Mouse (Mus musculus): ENCODE measurements at regions not wholly inside any gene's neighbourhood (a gene's known extent, or its start where the extent isn't known, plus 50 kb on each side); places are given as distances from the start of the nearest gene placed in this dataset.

DNA sequence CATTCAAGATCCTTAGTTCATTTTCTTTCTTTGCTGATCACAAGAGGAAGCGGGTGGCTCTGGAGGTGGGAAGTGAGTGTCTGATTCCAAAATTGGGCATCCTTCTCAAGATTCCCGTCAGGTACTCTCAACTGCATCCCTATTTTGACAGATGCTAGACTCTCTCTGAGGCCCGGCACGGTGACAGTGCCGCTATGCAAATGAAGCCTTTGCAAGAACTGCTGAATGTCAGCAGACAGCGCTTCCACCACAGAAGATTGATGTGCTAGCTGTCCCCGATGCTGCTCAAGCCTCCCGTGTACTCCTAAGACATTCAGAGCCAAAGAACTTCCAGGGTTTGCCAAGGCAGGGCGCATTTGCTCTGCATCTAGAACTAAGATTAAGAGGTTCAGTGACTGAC, 50.9 kb upstream of the Cpne4 start:
- no peak for ATAC-seq (ENCODE audit: low FRiP score)
- no peak overlapping the region for H3K27ac ChIP-seq (ENCODE audit: low read depth, low read length)
- H3K9me3 ChIP-seq (ENCODE audit: control insufficient read depth, low read length), result no peaks in the 10 kb centered on the region
- H3K27me3 ChIP-seq (ENCODE audit: control insufficient read depth, insufficient read depth, low read length), result no peaks in the 10 kb centered on the region
- DNase-seq (ENCODE audit: low spot score, missing footprints), result no peak
- no peak overlapping the region for H3K9ac ChIP-seq (ENCODE audit: low read length)
- no peak overlapping the region for H3K4me3 ChIP-seq (ENCODE audit: low read depth, low read length)
- no peaks in the 10 kb centered on the region for H3K36me3 ChIP-seq (ENCODE audit: control insufficient read depth, insufficient read depth, low read length)
- H3K4me1 ChIP-seq (ENCODE audit: control insufficient read depth, insufficient read depth, low read length), result no peaks in the 10 kb centered on the region
- no peak overlapping the region for H3K4me2 ChIP-seq
- 81% methylated on average over 9 of the region's 9 CpGs for WGBS

DNA sequence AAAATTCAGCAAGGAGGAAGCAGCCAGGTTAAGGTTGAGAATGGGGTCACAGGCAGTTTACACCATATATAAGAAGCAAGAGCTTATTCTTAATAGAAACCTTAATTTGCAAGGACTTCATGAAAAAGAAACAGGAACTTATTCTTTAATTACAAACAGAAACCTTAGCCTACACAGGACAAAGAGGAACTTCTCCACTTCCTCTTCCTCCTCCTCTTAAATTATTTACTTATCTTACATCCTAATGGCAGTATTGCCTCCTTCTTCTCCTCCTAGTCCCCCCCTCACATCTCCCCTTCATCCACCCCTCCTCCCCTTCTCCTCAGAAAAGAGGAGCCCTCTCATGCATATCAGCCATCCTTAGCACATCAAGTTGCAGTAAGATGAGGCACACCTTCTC, 56.4 kb upstream of the Cpne4 start:
- Histone ChIP-seq H3K36me3 (ENCODE audit: control insufficient read depth, insufficient read depth, low read length) (no peaks in the 10 kb centered on the region), H3K9me3 (ENCODE audit: control insufficient read depth, low read length) (no peaks in the 10 kb centered on the region), H3K4me3 (ENCODE audit: low read depth, low read length) (no peak overlapping the region), H3K4me2 (no peak overlapping the region), H3K27me3 (ENCODE audit: control insufficient read depth, insufficient read depth, low read length) (no peaks in the 10 kb centered on the region), H3K27ac (ENCODE audit: low read depth, low read length) (no peak overlapping the region), H3K4me1 (ENCODE audit: control insufficient read depth, insufficient read depth, low read length) (no peaks in the 10 kb centered on the region), H3K9ac (ENCODE audit: low read length) (no peak overlapping the region)
- ATAC-seq (ENCODE audit: low FRiP score), result no peak
- no peak for DNase-seq (ENCODE audit: low spot score, missing footprints)

DNA sequence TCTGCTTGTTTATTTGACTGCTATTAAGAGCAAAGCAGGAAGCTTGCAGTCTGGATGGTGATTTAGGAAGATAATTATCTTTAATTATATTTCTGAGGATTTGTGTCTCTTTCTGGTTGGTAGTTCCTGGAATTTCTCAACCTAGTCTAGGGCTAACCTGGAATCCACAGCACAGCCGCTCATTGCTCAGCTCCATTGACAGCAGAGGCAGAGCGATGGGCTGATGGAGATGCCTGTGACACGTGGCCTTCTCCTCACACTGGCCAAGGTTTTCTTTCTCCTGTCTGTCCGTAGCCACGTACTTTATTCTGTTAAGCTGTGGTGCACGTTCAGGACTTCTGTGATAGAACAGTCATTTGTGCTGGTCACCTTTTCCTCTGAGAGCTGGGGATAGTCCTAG, 57.7 kb upstream of the Cpne4 start:
- Histone ChIP-seq H3K9ac (ENCODE audit: low read length) (no peak overlapping the region), H3K4me3 (ENCODE audit: low read depth, low read length) (no peak overlapping the region), H3K9me3 (ENCODE audit: control insufficient read depth, low read length) (no peaks in the 10 kb centered on the region), H3K27ac (ENCODE audit: low read depth, low read length) (no peak overlapping the region), H3K27me3 (ENCODE audit: control insufficient read depth, insufficient read depth, low read length) (no peaks in the 10 kb centered on the region), H3K4me1 (ENCODE audit: control insufficient read depth, insufficient read depth, low read length) (no peaks in the 10 kb centered on the region), H3K4me2 (no peak overlapping the region), H3K36me3 (ENCODE audit: control insufficient read depth, insufficient read depth, low read length) (no peaks in the 10 kb centered on the region)
- no peak for ATAC-seq (ENCODE audit: low FRiP score)
- WGBS, result 87% methylated on average over 6 of the region's 6 CpGs
- no peak for DNase-seq (ENCODE audit: low spot score, missing footprints)

DNA sequence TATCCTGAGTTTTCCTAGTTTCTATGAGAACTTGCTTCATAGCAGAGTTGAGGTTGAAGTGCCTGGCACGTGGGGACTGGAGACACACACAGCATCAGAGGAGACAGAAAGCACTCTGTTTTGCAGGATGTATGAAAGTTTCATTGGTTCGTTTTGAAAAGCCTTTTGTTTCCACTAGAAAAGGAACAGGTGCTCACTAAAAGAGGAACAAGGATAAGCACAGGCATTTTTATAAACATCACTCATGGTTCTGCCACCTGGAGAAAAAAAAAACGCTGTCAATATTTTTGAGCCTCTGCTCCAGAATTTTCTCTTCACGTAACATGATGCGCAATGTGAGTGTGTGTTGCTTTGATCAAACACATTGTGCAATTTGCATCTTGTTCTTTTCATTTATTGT, 64.6 kb upstream of the Cpne4 start:
- Histone ChIP-seq H3K9ac (ENCODE audit: low read length) (no peak overlapping the region), H3K36me3 (ENCODE audit: control insufficient read depth, insufficient read depth, low read length) (no peaks in the 10 kb centered on the region), H3K27ac (ENCODE audit: low read depth, low read length) (no peak overlapping the region), H3K27me3 (ENCODE audit: control insufficient read depth, insufficient read depth, low read length) (no peaks in the 10 kb centered on the region), H3K4me1 (ENCODE audit: control insufficient read depth, insufficient read depth, low read length) (no peaks in the 10 kb centered on the region), H3K4me3 (ENCODE audit: low read depth, low read length) (no peak overlapping the region), H3K4me2 (no peak overlapping the region), H3K9me3 (ENCODE audit: control insufficient read depth, low read length) (no peaks in the 10 kb centered on the region)
- no peak for ATAC-seq (ENCODE audit: low FRiP score)
- no peak for DNase-seq (ENCODE audit: low spot score, missing footprints)
- 82% methylated on average over 5 of the region's 5 CpGs for WGBS

DNA sequence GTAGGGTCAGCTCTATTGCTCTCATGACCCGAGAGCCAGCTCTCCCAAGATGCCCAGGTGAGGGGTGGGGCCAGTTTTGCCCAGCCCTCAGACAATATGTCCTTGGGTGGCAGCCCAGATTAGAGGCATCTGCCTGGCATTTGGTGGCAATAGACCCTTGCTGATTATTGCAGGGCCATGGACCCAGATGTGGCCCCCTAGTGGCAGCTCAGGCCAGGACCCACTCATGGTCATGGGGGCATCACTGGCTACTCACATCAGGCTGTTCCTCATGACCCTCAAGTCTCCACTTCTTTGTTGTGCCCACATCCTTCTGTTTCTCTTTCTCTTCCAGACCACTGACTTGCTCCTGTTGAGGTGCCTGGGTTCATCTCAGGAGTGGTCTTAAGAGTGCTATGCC, 66.4 kb upstream of the Cpne4 start:
- Histone ChIP-seq H3K4me3 (ENCODE audit: low read depth, low read length) (no peak overlapping the region), H3K27me3 (ENCODE audit: control insufficient read depth, insufficient read depth, low read length) (no peaks in the 10 kb centered on the region), H3K4me2 (no peak overlapping the region), H3K9ac (ENCODE audit: low read length) (no peak overlapping the region), H3K27ac (ENCODE audit: low read depth, low read length) (no peak overlapping the region), H3K36me3 (ENCODE audit: control insufficient read depth, insufficient read depth, low read length) (no peaks in the 10 kb centered on the region), H3K9me3 (ENCODE audit: control insufficient read depth, low read length) (no peaks in the 10 kb centered on the region), H3K4me1 (ENCODE audit: control insufficient read depth, insufficient read depth, low read length) (no peaks in the 10 kb centered on the region)
- WGBS, result 65% methylated on average over 1 of the region's 1 CpGs
- DNase-seq (ENCODE audit: low spot score, missing footprints) (no peak), ATAC-seq (ENCODE audit: low FRiP score) (no peak)

DNA sequence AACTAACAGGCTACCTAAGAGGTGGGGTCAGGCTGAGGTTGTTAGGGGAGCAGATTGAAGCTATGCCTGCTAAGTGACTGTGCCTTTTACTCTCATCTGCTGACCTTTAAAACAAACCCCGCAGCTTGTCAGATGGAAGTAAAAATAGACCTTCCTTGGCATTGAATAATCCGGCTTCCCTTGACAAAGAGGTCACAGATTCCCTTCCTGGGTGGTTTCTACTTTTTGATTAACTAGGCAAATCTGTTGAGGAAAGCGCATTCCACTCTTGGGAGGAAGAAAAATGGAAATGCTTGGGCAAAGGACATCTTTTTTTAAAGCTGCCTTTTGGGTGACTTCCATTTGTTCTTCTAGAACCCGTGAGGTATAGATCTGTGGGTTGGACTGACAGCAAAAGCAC, 72.3 kb upstream of the Cpne4 start:
- H3K27ac ChIP-seq (ENCODE audit: low read depth, low read length), result no peak overlapping the region
- no peak overlapping the region for H3K9ac ChIP-seq (ENCODE audit: low read length)
- ATAC-seq (ENCODE audit: low FRiP score), result no peak
- no peaks in the 10 kb centered on the region for H3K4me1 ChIP-seq (ENCODE audit: control insufficient read depth, insufficient read depth, low read length)
- H3K27me3 ChIP-seq (ENCODE audit: control insufficient read depth, insufficient read depth, low read length), result no peaks in the 10 kb centered on the region
- no peak overlapping the region for H3K4me2 ChIP-seq
- H3K4me3 ChIP-seq (ENCODE audit: low read depth, low read length), result no peak overlapping the region
- no peaks in the 10 kb centered on the region for H3K36me3 ChIP-seq (ENCODE audit: control insufficient read depth, insufficient read depth, low read length)
- no peak for DNase-seq (ENCODE audit: low spot score, missing footprints)
- WGBS, result 78% methylated on average over 4 of the region's 4 CpGs
- H3K9me3 ChIP-seq (ENCODE audit: control insufficient read depth, low read length), result no peaks in the 10 kb centered on the region

DNA sequence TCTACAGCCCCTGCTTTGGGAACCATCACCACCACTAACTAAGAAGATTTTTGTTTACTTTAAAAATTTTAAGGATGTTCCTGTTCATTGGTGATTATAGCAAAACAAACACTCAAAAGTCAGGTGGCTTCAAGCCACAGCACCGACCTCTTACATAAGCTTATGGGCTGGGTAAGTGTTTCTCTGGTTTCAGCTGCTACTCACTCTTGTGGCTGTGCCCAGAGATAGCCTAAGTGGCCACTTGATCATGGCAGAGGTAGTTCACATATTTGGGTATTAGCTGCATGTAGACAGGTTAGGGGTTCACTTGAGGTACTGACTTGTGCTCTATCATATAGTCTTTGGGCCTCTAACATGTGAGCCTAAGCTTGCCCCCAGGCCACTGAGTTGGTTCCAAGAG, 79.8 kb upstream of the Cpne4 start:
- no peak overlapping the region for H3K27ac ChIP-seq (ENCODE audit: low read depth, low read length)
- no peak overlapping the region for H3K4me3 ChIP-seq (ENCODE audit: low read depth, low read length)
- no peaks in the 10 kb centered on the region for H3K27me3 ChIP-seq (ENCODE audit: control insufficient read depth, insufficient read depth, low read length)
- H3K9ac ChIP-seq (ENCODE audit: low read length), result no peak overlapping the region
- DNase-seq (ENCODE audit: low spot score, missing footprints) (no peak), ATAC-seq (ENCODE audit: low FRiP score) (no peak)
- WGBS, result 86% methylated on average over 1 of the region's 1 CpGs
- H3K4me1 ChIP-seq (ENCODE audit: control insufficient read depth, insufficient read depth, low read length), result no peaks in the 10 kb centered on the region
- no peaks in the 10 kb centered on the region for H3K9me3 ChIP-seq (ENCODE audit: control insufficient read depth, low read length)
- no peaks in the 10 kb centered on the region for H3K36me3 ChIP-seq (ENCODE audit: control insufficient read depth, insufficient read depth, low read length)
- H3K4me2 ChIP-seq, result no peak overlapping the region

DNA sequence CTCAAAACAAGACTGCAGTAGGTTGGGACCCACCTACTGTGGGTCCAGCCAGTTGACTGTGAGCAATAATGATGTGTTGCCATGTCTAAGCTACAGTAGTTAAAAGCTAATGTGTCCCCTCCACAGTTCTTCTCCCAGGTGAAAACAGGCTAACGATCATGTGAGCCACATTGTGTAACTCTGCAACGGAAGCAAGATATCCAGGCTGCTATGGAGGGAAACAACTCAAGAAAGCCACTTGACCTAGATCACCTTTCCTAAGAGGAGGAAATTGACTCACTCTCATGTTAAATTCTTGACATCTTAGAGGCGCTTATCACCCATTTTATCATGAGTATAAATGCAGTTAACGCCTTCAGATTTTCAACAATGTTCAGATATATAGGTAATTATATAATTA, 83.4 kb upstream of the Cpne4 start:
- ATAC-seq (ENCODE audit: low FRiP score) (no peak), DNase-seq (ENCODE audit: low spot score, missing footprints) (no peak)
- Histone ChIP-seq H3K4me1 (ENCODE audit: control insufficient read depth, insufficient read depth, low read length) (no peaks in the 10 kb centered on the region), H3K27ac (ENCODE audit: low read depth, low read length) (no peak overlapping the region), H3K36me3 (ENCODE audit: control insufficient read depth, insufficient read depth, low read length) (no peaks in the 10 kb centered on the region), H3K27me3 (ENCODE audit: control insufficient read depth, insufficient read depth, low read length) (no peaks in the 10 kb centered on the region), H3K9ac (ENCODE audit: low read length) (no peak overlapping the region), H3K4me3 (ENCODE audit: low read depth, low read length) (no peak overlapping the region), H3K4me2 (no peak overlapping the region), H3K9me3 (ENCODE audit: control insufficient read depth, low read length) (no peaks in the 10 kb centered on the region)
- 86% methylated on average over 4 of the region's 4 CpGs for WGBS

DNA sequence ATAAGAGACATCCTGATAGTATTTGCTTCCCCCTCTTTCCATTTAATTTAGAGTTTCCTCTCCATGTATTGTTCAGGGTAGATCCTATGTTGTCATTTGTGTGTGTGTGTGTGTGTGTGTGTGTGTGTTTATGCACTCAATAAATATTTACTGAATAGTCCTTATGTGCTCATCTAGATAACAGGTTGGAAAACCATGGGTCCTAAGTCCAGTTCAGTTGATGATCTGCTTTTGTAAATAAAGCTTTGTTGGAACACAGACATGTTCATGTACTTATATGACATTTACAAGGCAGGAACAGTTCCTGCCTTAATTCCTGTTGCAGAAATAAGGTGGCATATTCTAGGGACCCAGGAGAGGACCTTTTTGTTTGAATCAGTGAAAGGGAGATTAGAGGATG, 87.0 kb upstream of the Cpne4 start:
- no peaks in the 10 kb centered on the region for H3K4me1 ChIP-seq (ENCODE audit: control insufficient read depth, insufficient read depth, low read length)
- no peak for DNase-seq (ENCODE audit: low spot score, missing footprints)
- no peak overlapping the region for H3K4me3 ChIP-seq (ENCODE audit: low read depth, low read length)

DNA sequence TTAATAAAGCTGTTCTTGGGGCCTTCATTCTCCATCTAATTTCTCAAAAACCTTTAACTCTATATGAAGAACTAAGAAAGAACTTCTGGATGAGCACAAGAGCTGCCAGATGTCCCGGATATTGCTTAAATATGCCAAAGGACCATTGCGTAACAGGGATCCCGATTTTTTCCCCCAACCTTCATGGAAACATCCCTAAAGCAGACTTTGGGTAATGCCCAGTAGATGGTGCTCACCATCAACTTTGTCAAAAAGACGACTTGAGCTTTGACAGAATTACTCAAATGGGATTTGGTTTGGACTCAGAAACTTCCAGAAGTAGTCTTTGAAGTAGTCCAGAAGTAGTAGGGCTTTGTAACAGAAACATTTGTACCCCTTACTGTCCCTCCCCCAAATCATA, 89.5 kb upstream of the Cpne4 start:
- Histone ChIP-seq H3K4me2 (no peak overlapping the region), H3K4me1 (ENCODE audit: control insufficient read depth, insufficient read depth, low read length) (no peaks in the 10 kb centered on the region), H3K9me3 (ENCODE audit: control insufficient read depth, low read length) (no peaks in the 10 kb centered on the region), H3K27ac (ENCODE audit: low read depth, low read length) (no peak overlapping the region), H3K9ac (ENCODE audit: low read length) (no peak overlapping the region), H3K36me3 (ENCODE audit: control insufficient read depth, insufficient read depth, low read length) (no peaks in the 10 kb centered on the region), H3K4me3 (ENCODE audit: low read depth, low read length) (no peak overlapping the region), H3K27me3 (ENCODE audit: control insufficient read depth, insufficient read depth, low read length) (no peaks in the 10 kb centered on the region)
- DNase-seq (ENCODE audit: low spot score, missing footprints) (no peak), ATAC-seq (ENCODE audit: low FRiP score) (no peak)
- 43% methylated on average over 4 of the region's 4 CpGs for WGBS

More for the DNA sequence above, 87.0 kb upstream of the Cpne4 start:
- Histone ChIP-seq H3K27me3 (ENCODE audit: control insufficient read depth, insufficient read depth, low read length) (no peaks in the 10 kb centered on the region), H3K36me3 (ENCODE audit: control insufficient read depth, insufficient read depth, low read length) (no peaks in the 10 kb centered on the region), H3K9ac (ENCODE audit: low read length) (no peak overlapping the region), H3K27ac (ENCODE audit: low read depth, low read length) (no peak overlapping the region), H3K4me2 (no peak overlapping the region), H3K9me3 (ENCODE audit: control insufficient read depth, low read length) (no peaks in the 10 kb centered on the region)
- no peak for ATAC-seq (ENCODE audit: low FRiP score)

All from midbrain, embryonic 11.5 days (tissue).